Mouse (Mus musculus) embryonic fibroblast, embryonic 13.5 days (primary cell): ENCODE results near the gene Wdr76.
A peak's percentile ranks its signal among the peaks of the same experiment; 100 is the strongest.
"Not testable (repeated sequence)": the region's sequence is repeated elsewhere in the genome, so short reads cannot be mapped to it uniquely, and the experiment has no call there.

Experiments
- CTCF ChIP-seq: IDR thresholded peaks from 2 replicates; pipeline ENCODE4 v1.5.1; 2011; ENCODE audit warnings: mild to moderate bottlenecking, control low read depth, low read length, moderate library complexity, borderline replicate concordance; ENCODE audit not compliant: insufficient read depth
- POLR2A ChIP-seq: IDR thresholded peaks from 2 replicates; pipeline ENCODE4 v1.6.1; 2011; ENCODE audit warnings: low read depth, mild to moderate bottlenecking, control low read depth, low read length, moderate library complexity

DNA sequence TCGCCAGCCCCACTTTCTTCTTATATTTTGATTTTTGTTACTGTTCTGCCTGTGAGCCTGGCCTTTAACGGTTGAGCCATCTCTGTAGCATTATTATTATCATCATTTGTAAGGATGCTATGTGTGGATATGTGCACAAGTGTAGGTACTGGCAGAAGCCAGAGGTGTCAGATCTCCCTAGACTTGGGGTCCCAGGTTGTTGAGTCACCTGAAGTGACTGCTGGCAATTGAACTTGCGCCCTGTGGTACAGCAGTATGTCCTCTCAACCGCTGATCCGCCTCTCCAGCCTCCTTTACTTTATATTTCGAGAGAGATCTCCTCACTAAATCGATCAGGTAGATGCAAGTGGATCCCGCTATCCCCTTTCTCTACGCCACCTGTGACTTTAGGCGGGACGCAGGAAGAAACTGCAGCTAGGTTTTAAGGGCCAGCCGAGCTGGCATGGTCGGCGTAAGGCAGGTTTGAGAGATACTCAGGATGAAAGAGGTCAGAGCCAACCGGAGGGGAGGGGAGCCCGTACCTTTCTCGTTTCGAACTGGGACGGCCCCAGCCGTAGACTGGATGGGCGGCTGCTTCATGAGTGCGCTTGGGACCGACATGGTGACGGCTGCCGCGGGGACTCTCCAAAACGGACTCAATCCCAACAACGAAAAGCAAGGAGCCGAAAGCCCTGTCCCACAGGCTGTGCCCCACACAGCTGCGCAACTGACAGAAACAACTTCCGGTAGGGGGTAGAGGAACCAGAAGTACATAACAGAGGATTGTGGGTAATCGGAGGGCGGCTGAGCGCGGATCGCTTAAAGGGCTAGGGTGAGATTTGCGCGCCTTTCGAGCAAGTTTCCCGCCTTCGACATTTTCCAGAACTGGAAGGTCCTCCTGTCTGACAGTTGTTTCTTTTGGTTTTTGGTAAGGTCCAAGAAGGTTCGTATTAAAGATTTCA is at the start of gene Wdr76, which contains the start of gene Mfap1a:
- TF ChIP-seq POLR2A = peak; percentile 96
- not testable (repeated sequence) for TF ChIP-seq CTCF
